Mouse (Mus musculus) intestine, postnatal 0 days (tissue): Measurements from ENCODE around the gene 1700016D06Rik. TPM values are rescaled to one million over a fixed set of nuclear protein-coding genes. Genes with fewer than 3 reads are reported as not detected.
"Not testable (repeated sequence)": the region's sequence is repeated elsewhere in the genome, so short reads cannot be mapped to it uniquely, and the experiment has no call there.

Experiments
- ATAC-seq: fragments of 200-750 bp; cut with Nextera tagmentation; 2 replicates; pipeline ENCODE4 v1.8.0; 2017; ENCODE audit warnings: mild to moderate bottlenecking, moderate TSS enrichment, moderate library complexity
- H3K27ac ChIP-seq: fragments of 300-500 bp; sonication (generic); 2 replicates; pipeline ENCODE4 v1.5.1; 2014; ENCODE audit warnings: mild to moderate bottlenecking, low read depth, low read length, moderate library complexity
- H3K27me3 ChIP-seq: fragments of 300-500 bp; sonication (generic); replicated peaks from 2 replicates; pipeline ENCODE4 v1.6.1; 2014; ENCODE audit warnings: low read length, mixed read lengths; ENCODE audit not compliant: control insufficient read depth, insufficient read depth
- H3K36me3 ChIP-seq: fragments of 300-500 bp; sonication (generic); 2 replicates; pipeline ENCODE4 v1.6.1; 2014; ENCODE audit warnings: mild to moderate bottlenecking, moderate library complexity; ENCODE audit not compliant: control insufficient read depth, insufficient read depth
- H3K4me1 ChIP-seq: fragments of 300-500 bp; sonication (generic); replicated peaks from 2 replicates; pipeline ENCODE4 v1.6.1; 2014; ENCODE audit warnings: antibody characterized with exemption, low read length, mixed read lengths; ENCODE audit not compliant: control insufficient read depth, insufficient read depth
- H3K4me2 ChIP-seq: fragments of 300-500 bp; sonication (generic); replicated peaks from 2 replicates; pipeline ENCODE4 v1.6.1; 2014; ENCODE audit warnings: low read depth, mild to moderate bottlenecking, moderate library complexity
- H3K4me3 ChIP-seq: fragments of 300-500 bp; sonication (generic); 2 replicates; pipeline ENCODE4 v1.5.1; 2014; ENCODE audit warnings: low read depth, low read length
- H3K9ac ChIP-seq: fragments of 300-500 bp; sonication (generic); 2 replicates; pipeline ENCODE4 v1.6.1; 2014; ENCODE audit warnings: mild to moderate bottlenecking, low read depth, low read length
- H3K9me3 ChIP-seq: fragments of 300-500 bp; sonication (generic); 2 replicates; pipeline ENCODE4 v1.6.1; 2016; ENCODE audit warnings: mixed run types; ENCODE audit not compliant: control insufficient read depth
- CTCF ChIP-seq: sonication (generic); IDR thresholded peaks from 2 replicates; pipeline ENCODE4 v1.5.1; 2016; ENCODE audit warnings: low read depth, mild to moderate bottlenecking, control low read depth, antibody characterized with exemption, moderate library complexity
- WGBS: fragments of 180-500 bp; shearing (Covaris S2); extraction: QIAGEN DNeasy Blood & Tissue Kit; methylation state at CpG from one replicate; pipeline ENCODE4 v1.1.7; 2014; 5-methylcytosine and 5-hydroxymethylcytosine counted together
- polyA plus RNA-seq: library from polyadenylated mRNA; unstranded; fragments of >200 nt; fragmentation: Nextera tagmentation; extraction: Ambion mirVana; gene quantifications from 2 replicates; pipeline ENCODE4 v1.2.1, GENCODE M21; 2015

Gene 1700016D06Rik
- polyA plus RNA-seq, 1 experiment from 2014 or later, result not detected

DNA sequence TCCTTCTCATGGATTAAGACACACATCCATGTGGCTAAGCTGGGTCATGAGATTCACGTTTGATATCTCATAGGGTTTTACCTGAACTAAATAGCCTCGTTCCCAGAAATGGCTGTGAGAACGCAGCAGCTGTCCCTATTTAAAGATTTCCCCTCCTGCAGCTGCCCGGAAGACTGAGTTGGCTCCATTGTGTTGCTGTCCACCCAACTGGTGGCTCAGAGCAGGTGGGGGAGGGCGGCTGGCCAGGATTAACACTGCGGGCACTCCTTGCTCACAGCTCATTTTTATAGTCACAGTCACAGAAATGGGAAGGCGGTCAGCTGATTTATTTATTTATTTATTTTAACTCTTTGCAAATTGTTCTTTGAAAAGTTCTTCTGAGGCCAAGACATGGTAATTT, 10.9 kb downstream of the 1700016D06Rik start:
- Histone ChIP-seq H3K9me3 (0 out of 2 replicates have a peak, but pooled peaks cover 7% of the 10 kb centered on the region), H3K27me3 (no peaks in the 10 kb centered on the region), H3K36me3 (no peaks in the 10 kb centered on the region), H3K4me1 (no peaks in the 10 kb centered on the region), H3K27ac (no peak overlapping the region), H3K9ac (no peak overlapping the region), H3K4me3 (no peak overlapping the region), H3K4me2 (no peak overlapping the region)
- TF ChIP-seq CTCF, result no peak
- no peak for ATAC-seq
- 73% methylated on average over 7 of the region's 7 CpGs for WGBS

DNA sequence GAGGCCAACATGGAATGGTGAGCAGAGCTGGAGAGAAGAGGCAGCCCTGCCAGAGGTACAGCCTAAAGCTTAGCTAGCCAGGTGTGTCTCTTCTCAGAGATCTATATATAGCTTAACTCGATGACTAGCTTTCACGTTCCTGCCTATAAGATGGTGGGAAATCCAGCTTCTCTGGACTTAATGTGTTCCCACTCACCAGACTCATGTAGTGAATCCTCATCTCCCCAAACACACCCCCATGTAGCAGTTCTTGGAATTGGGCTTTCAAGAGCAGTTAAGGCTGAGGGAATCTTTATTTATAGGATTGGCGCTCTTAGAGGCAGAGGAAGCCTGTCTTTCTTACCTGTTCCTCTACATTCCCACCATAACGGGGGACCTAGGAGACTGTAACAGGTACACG, 13.6 kb downstream of the 1700016D06Rik start:
- 0 out of 2 replicates have a peak, but pooled peaks cover 7% of the 10 kb centered on the region for H3K9me3 ChIP-seq
- 93% methylated on average over 5 of the region's 5 CpGs for WGBS
- no peaks in the 10 kb centered on the region for H3K27me3 ChIP-seq
- no peak overlapping the region for H3K4me3 ChIP-seq
- no peak overlapping the region for H3K4me2 ChIP-seq
- H3K36me3 ChIP-seq, result no peaks in the 10 kb centered on the region
- no peak overlapping the region for H3K9ac ChIP-seq
- no peak for TF ChIP-seq CTCF
- ATAC-seq, result no peak
- H3K4me1 ChIP-seq, result no peaks in the 10 kb centered on the region
- H3K27ac ChIP-seq, result no peak overlapping the region

GRCm38 (mm10) chr8:11684558-11684957, 16.3 kb downstream of the 1700016D06Rik start:
- 78% methylated on average over 7 of the region's 7 CpGs for WGBS
- TF ChIP-seq CTCF, result no peak
- Histone ChIP-seq H3K4me2 (no peak overlapping the region), H3K4me1 (no peaks in the 10 kb centered on the region), H3K27ac (no peak overlapping the region), H3K9ac (no peak overlapping the region), H3K9me3 (0 out of 2 replicates have a peak, but pooled peaks cover 7% of the 10 kb centered on the region), H3K27me3 (no peaks in the 10 kb centered on the region), H3K4me3 (no peak overlapping the region), H3K36me3 (no peaks in the 10 kb centered on the region)
- no peak for ATAC-seq

DNA sequence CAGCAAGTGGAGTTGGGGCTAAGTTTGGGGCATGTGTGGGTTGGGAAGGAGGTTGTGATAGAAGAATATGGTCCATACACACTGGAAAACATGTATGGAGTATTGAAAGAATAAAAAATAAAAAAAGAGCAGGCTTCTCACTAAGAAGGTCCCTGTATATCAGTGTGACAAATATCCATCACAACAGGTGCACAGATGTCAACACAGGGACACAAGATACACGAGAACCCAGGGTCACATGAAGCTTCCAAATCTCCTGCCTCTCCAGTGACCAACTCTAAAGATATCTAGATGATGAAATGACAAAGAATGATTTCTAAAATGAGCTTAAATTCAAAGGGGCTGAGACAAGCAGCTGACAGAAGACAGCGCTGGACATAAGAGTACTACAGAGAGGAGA, 32.6 kb downstream of the 1700016D06Rik start:
- no peak for ATAC-seq
- no peak for TF ChIP-seq CTCF

DNA sequence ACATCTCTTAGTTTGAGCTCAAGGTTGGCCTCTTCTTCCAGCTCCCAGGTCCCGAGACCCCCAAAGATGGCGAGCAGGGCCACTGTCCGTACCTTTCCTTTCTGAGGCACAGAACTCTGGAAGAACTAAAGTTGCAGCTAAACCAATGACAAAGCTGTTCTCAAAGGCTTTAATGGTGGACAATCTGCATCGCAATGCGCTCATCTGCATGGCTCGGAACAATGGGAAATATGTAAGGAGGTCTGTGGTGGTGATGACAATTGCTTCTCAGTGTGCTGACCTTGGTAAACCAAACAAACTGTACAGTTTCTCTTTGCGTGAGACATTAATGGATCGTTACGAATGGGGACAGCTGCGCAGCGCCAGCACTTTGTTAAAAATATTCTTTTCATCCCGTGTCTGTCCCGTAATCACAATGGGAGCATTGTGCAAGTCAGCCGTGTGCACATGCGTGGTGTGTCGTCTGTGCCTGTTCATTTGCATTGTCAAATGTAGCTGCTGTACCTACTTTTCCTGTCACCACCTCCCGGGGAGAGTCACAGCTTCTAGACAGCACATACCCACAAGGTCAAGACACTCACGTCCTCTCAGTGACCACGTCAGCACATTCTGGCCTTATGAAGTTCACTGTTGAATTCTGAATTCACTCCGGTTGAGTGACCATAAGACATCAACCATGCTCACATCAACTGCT, 34.7 kb downstream of the 1700016D06Rik start:
- H3K4me2 ChIP-seq, H3K9ac ChIP-seq, H3K27ac ChIP-seq, H3K27me3 ChIP-seq, H3K4me3 ChIP-seq, ATAC-seq, H3K4me1 ChIP-seq, H3K36me3 ChIP-seq, H3K9me3 ChIP-seq: not testable (repeated sequence)
- WGBS, result 88% methylated on average over 20 of the region's 20 CpGs

More for the DNA sequence above, 32.6 kb downstream of the 1700016D06Rik start:
- Histone ChIP-seq H3K36me3 (no peaks in the 10 kb centered on the region), H3K27ac (no peak overlapping the region), H3K9me3 (no peaks in the 10 kb centered on the region), H3K4me2 (no peak overlapping the region), H3K9ac (no peak overlapping the region), H3K4me1 (no peaks in the 10 kb centered on the region), H3K27me3 (no peaks in the 10 kb centered on the region), H3K4me3 (no peak overlapping the region)
- 77% methylated on average over 2 of the region's 2 CpGs for WGBS

DNA sequence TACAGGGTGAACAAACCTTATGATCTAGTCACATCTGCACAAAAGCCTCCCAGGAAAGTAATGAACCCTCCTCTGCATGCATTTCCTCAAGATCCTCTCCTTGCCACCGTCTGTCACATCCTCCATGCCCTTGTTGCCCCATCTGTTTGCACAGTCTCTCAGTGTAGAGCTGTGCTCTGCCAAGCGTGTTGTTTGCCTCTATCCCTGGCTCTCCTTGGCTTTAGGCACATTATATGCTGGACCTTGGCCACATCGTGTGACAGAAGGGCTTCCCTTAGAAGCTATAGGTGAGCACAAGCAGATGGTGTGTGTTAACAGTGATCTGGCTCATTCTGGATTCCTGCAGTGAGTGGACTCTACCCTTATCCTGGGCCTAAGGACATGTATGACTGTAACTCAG, 38.9 kb downstream of the 1700016D06Rik start:
- H3K9me3 ChIP-seq, result no peaks in the 10 kb centered on the region
- H3K36me3 ChIP-seq, result no peaks in the 10 kb centered on the region
- no peaks in the 10 kb centered on the region for H3K27me3 ChIP-seq
- WGBS, result 80% methylated on average over 3 of the region's 3 CpGs
- no peak overlapping the region for H3K4me2 ChIP-seq
- TF ChIP-seq CTCF, result no peak
- H3K9ac ChIP-seq, result no peak overlapping the region
- no peak overlapping the region for H3K27ac ChIP-seq
- H3K4me3 ChIP-seq, result no peak overlapping the region
- no peaks in the 10 kb centered on the region for H3K4me1 ChIP-seq
- no peak for ATAC-seq
